Mouse (Mus musculus): ENCODE results near the gene Fbxl14.

Fbxl14 gene

GRCm38 (mm10) chr6:119445671-119446607 lies 33.5 kb upstream of the Fbxl14 start:
- no peaks in the 10 kb centered on the region for H3K36me3 ChIP-seq (ENCODE audit: insufficient read depth, low read length)
- no peaks in the 10 kb centered on the region for H3K9me3 ChIP-seq (ENCODE audit: low read length)
- peaks cover 61% of the 10 kb centered on the region for H3K4me1 ChIP-seq (replicated peaks; ENCODE audit: low read depth, low read length)
- H3K27me3 ChIP-seq (ENCODE audit: insufficient read depth, low read length): peaks cover 37% of the 10 kb centered on the region
- TF ChIP-seq NANOG (IDR thresholded peaks at IDR 0.05; ENCODE audit: borderline replicate concordance, low read length) (no peak), CTCF (conservative IDR thresholded peaks at IDR 0.05; ENCODE audit: low read length) (no peak), POU5F1 (IDR thresholded peaks at IDR 0.05; ENCODE audit: borderline replicate concordance, low read length) (no peak)
- H3K4me3 ChIP-seq (replicated peaks; ENCODE audit: low read length): no peak overlapping the region

- H3K4me3 ChIP-seq (replicated peaks; ENCODE audit: low read length): peak overlapping the region; percentile 54
- H3K36me3 ChIP-seq (ENCODE audit: insufficient read depth, low read length): no peaks in the 10 kb centered on the region
- H3K9me3 ChIP-seq (ENCODE audit: low read length): no peaks in the 10 kb centered on the region
- no peak for TF ChIP-seq POU5F1 (IDR thresholded peaks at IDR 0.05; ENCODE audit: borderline replicate concordance, low read length)
- no peak for TF ChIP-seq CTCF (conservative IDR thresholded peaks at IDR 0.05; ENCODE audit: low read length)
- no peak for TF ChIP-seq NANOG (IDR thresholded peaks at IDR 0.05; ENCODE audit: borderline replicate concordance, low read length)
- peaks cover 45% of the 10 kb centered on the region for H3K27me3 ChIP-seq (ENCODE audit: insufficient read depth, low read length)
- H3K4me1 ChIP-seq (replicated peaks; ENCODE audit: low read depth, low read length): peaks cover 73% of the 10 kb centered on the region
Observed at GRCm38 (mm10) chr6:119448321-119449059, 31.0 kb upstream of the Fbxl14 start.

- TF ChIP-seq NANOG (IDR thresholded peaks at IDR 0.05; ENCODE audit: borderline replicate concordance, low read length) (no peak), CTCF (conservative IDR thresholded peaks at IDR 0.05; ENCODE audit: low read length) (no peak; the same call in 1 of the 2 replicates), POU5F1 (IDR thresholded peaks at IDR 0.05; ENCODE audit: borderline replicate concordance, low read length) (0 out of 2 replicates have a peak, but pooled peaks have one; percentile 39)
- H3K4me3 ChIP-seq (replicated peaks; ENCODE audit: low read length): peak overlapping the region; percentile 54
- peaks cover 70% of the 10 kb centered on the region for H3K4me1 ChIP-seq (replicated peaks; ENCODE audit: low read depth, low read length)
- H3K36me3 ChIP-seq (ENCODE audit: insufficient read depth, low read length): no peaks in the 10 kb centered on the region
- no peaks in the 10 kb centered on the region for H3K9me3 ChIP-seq (ENCODE audit: low read length)
- peaks cover 45% of the 10 kb centered on the region for H3K27me3 ChIP-seq (ENCODE audit: insufficient read depth, low read length)
Observed at GRCm38 (mm10) chr6:119449060-119449499, 30.4 kb upstream of the Fbxl14 start.

GRCm38 (mm10) chr6:119450965-119451943 lies 28.2 kb upstream of the Fbxl14 start:
- Histone ChIP-seq H3K4me3 (replicated peaks; ENCODE audit: low read length) (peak overlapping the region; percentile 58), H3K27me3 (ENCODE audit: insufficient read depth, low read length) (peaks cover 48% of the 10 kb centered on the region), H3K9me3 (ENCODE audit: low read length) (no peaks in the 10 kb centered on the region), H3K4me1 (replicated peaks; ENCODE audit: low read depth, low read length) (peaks cover 56% of the 10 kb centered on the region), H3K36me3 (ENCODE audit: insufficient read depth, low read length) (no peaks in the 10 kb centered on the region)
- TF ChIP-seq NANOG (IDR thresholded peaks at IDR 0.05; ENCODE audit: borderline replicate concordance, low read length) (no peak), CTCF (conservative IDR thresholded peaks at IDR 0.05; ENCODE audit: low read length) (no peak)

- peaks cover 40% of the 10 kb centered on the region for H3K27me3 ChIP-seq (ENCODE audit: insufficient read depth, low read length)
- no peaks in the 10 kb centered on the region for H3K9me3 ChIP-seq (ENCODE audit: low read length)
- peak overlapping the region; percentile 58 for H3K4me3 ChIP-seq (replicated peaks; ENCODE audit: low read length)
- no peaks in the 10 kb centered on the region for H3K36me3 ChIP-seq (ENCODE audit: insufficient read depth, low read length)
- H3K4me1 ChIP-seq (replicated peaks; ENCODE audit: low read depth, low read length): peaks cover 54% of the 10 kb centered on the region
- TF ChIP-seq POU5F1 (IDR thresholded peaks at IDR 0.05; ENCODE audit: borderline replicate concordance, low read length) (no peak), CTCF (conservative IDR thresholded peaks at IDR 0.05; ENCODE audit: low read length) (no peak), NANOG (IDR thresholded peaks at IDR 0.05; ENCODE audit: borderline replicate concordance, low read length) (no peak)
Observed at GRCm38 (mm10) chr6:119451981-119452499, 27.4 kb upstream of the Fbxl14 start.

GRCm38 (mm10) chr6:119458166-119458565 lies 21.3 kb upstream of the Fbxl14 start:
- TF ChIP-seq POU5F1 (IDR thresholded peaks at IDR 0.05; ENCODE audit: borderline replicate concordance, low read length) (no peak), NANOG (IDR thresholded peaks at IDR 0.05; ENCODE audit: borderline replicate concordance, low read length) (no peak), CTCF (conservative IDR thresholded peaks at IDR 0.05; ENCODE audit: low read length) (no peak)
- Histone ChIP-seq H3K27me3 (ENCODE audit: insufficient read depth, low read length) (peaks cover 14% of the 10 kb centered on the region; the same call in 1 of the 2 replicates), H3K4me3 (replicated peaks; ENCODE audit: low read length) (no peak overlapping the region), H3K4me1 (replicated peaks; ENCODE audit: low read depth, low read length) (peaks cover 2% of the 10 kb centered on the region; the same call in 1 of the 2 replicates), H3K36me3 (ENCODE audit: insufficient read depth, low read length) (no peaks in the 10 kb centered on the region), H3K9me3 (ENCODE audit: low read length) (no peaks in the 10 kb centered on the region)

GRCm38 (mm10) chr6:119459041-119459440 lies 20.4 kb upstream of the Fbxl14 start:
- TF ChIP-seq CTCF (conservative IDR thresholded peaks at IDR 0.05; ENCODE audit: low read length) (no peak), POU5F1 (IDR thresholded peaks at IDR 0.05; ENCODE audit: borderline replicate concordance, low read length) (no peak), NANOG (IDR thresholded peaks at IDR 0.05; ENCODE audit: borderline replicate concordance, low read length) (no peak)
- Histone ChIP-seq H3K27me3 (ENCODE audit: insufficient read depth, low read length) (peaks cover 14% of the 10 kb centered on the region; the same call in 1 of the 2 replicates), H3K4me1 (replicated peaks; ENCODE audit: low read depth, low read length) (no peaks in the 10 kb centered on the region; the same call in 1 of the 2 replicates), H3K4me3 (replicated peaks; ENCODE audit: low read length) (no peak overlapping the region), H3K36me3 (ENCODE audit: insufficient read depth, low read length) (no peaks in the 10 kb centered on the region), H3K9me3 (ENCODE audit: low read length) (no peaks in the 10 kb centered on the region)
